Mouse (Mus musculus) forebrain, embryonic 15.5 days (tissue): ENCODE data around the gene Bcan. TPM values are rescaled to one million over a fixed set of nuclear protein-coding genes. Genes with fewer than 3 reads are reported as not detected.

Source experiments
- ATAC-seq: fragments of 200-750 bp; cut with Nextera tagmentation; replicated peaks from 2 replicates; pipeline ENCODE4 v1.8.0; 2017; ENCODE audit warnings: mild to moderate bottlenecking, moderate TSS enrichment, moderate library complexity
- H3K27ac ChIP-seq: fragments of 300-500 bp; sonication (generic); replicated peaks from 2 replicates; pipeline ENCODE4 v1.5.1; 2015; ENCODE audit warnings: mild to moderate bottlenecking, inconsistent platforms
- H3K27me3 ChIP-seq: fragments of 300-500 bp; sonication (generic); 2 replicates; pipeline ENCODE4 v1.6.1; 2015; ENCODE audit warnings: inconsistent platforms
- H3K36me3 ChIP-seq: fragments of 300-500 bp; sonication (generic); 2 replicates; pipeline ENCODE4 v1.6.1; 2015; ENCODE audit warnings: mild to moderate bottlenecking, inconsistent platforms
- H3K4me1 ChIP-seq: fragments of 300-500 bp; sonication (generic); 2 replicates; pipeline ENCODE4 v1.6.1; 2015; ENCODE audit warnings: inconsistent platforms
- H3K4me2 ChIP-seq: fragments of 300-500 bp; sonication (generic); replicated peaks from 2 replicates; pipeline ENCODE4 v1.6.1; 2015; ENCODE audit warnings: mild to moderate bottlenecking, inconsistent platforms
- H3K4me3 ChIP-seq: fragments of 300-500 bp; sonication (generic); 2 replicates; pipeline ENCODE4 v1.5.1; 2015; ENCODE audit warnings: mild to moderate bottlenecking, inconsistent platforms
- H3K9ac ChIP-seq: fragments of 300-500 bp; sonication (generic); replicated peaks from 2 replicates; pipeline ENCODE4 v1.6.1; 2015; ENCODE audit warnings: mild to moderate bottlenecking, inconsistent platforms
- H3K9me3 ChIP-seq: fragments of 300-500 bp; sonication (generic); 2 replicates; pipeline ENCODE4 v1.6.1; 2016; ENCODE audit warnings: inconsistent platforms
- WGBS: fragments of 180-500 bp; shearing (Covaris S2); methylation state at CpG from one replicate; pipeline ENCODE4 v1.1.7; 2015; ENCODE audit warnings: mixed read lengths; 5-methylcytosine and 5-hydroxymethylcytosine counted together
- polyA plus RNA-seq: library from polyadenylated mRNA; unstranded; fragments of >200 nt; fragmentation: Nextera tagmentation; extraction: Ambion mirVana; gene quantifications from 2 replicates; pipeline ENCODE4 v1.2.1, GENCODE M21; 2015

Bcan gene
- polyA plus RNA-seq, 1 experiment from 2014 or later: 27.2 TPM

DNA sequence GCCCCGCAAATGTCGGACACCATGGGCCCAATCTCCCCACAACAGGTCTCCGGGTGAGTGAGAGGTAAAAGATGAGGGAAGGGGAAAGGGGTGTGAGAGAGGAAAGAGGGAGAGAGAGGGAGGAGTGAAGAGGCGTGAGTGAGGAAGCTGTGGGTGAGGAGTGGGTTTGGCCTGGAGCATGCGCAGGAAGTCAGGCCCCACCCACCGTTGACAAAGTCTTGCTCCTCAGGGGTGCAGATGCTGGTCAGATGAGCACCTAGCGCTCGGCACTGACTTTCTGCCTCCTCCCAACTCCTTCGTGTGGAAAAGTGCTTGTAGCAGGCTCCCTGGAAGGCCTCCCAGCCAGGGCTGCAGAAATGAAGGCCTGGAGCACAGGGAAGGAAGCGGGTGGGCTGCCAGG is 10.1 kb downstream of the Bcan start:
- H3K27me3 ChIP-seq: peaks cover 21% of the 10 kb centered on the region
- WGBS: 42% methylated on average over 10 of the region's 10 CpGs

DNA sequence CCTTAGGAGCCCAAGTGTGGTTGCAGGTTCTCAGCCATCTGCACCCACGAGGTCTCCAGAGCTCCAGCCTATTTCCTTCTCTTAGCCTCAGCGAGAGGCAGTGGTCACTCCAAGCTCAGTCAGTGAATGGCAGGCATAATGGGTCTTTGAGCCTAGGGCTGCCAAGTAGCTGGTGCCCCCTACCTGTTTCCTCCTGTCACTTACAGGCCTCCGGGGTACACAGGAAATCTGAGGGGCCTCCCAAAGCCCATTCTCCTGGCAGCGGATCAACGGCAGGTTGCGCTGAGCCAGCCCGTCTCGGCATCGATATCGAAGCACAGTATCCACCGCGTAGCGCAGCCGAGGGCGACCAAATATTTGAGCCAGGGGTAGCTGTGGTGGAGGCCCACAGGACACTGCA is 12.0 kb downstream of the Bcan start:
- Histone ChIP-seq H3K36me3 (no peaks in the 10 kb centered on the region), H3K4me2 (peak overlapping the region; percentile 78), H3K27ac (peak overlapping the region; percentile 59), H3K27me3 (peaks cover 4% of the 10 kb centered on the region; the same call in 1 of the 2 replicates), H3K4me1 (peaks cover 52% of the 10 kb centered on the region), H3K9me3 (no peaks in the 10 kb centered on the region), H3K4me3 (peak overlapping the region; percentile 44), H3K9ac (peak overlapping the region; percentile 54)
- ATAC-seq: no peak; the same call in 1 of the 2 replicates
- WGBS: 4% methylated on average over 15 of the region's 15 CpGs

More for the DNA sequence above, 10.1 kb downstream of the Bcan start:
- no peak overlapping the region for H3K4me2 ChIP-seq
- no peak overlapping the region for H3K27ac ChIP-seq
- H3K36me3 ChIP-seq: no peaks in the 10 kb centered on the region
- H3K9me3 ChIP-seq: no peaks in the 10 kb centered on the region
- no peak for ATAC-seq
- H3K4me1 ChIP-seq: peaks cover 38% of the 10 kb centered on the region
- H3K9ac ChIP-seq: no peak overlapping the region
- H3K4me3 ChIP-seq: no peak overlapping the region

DNA sequence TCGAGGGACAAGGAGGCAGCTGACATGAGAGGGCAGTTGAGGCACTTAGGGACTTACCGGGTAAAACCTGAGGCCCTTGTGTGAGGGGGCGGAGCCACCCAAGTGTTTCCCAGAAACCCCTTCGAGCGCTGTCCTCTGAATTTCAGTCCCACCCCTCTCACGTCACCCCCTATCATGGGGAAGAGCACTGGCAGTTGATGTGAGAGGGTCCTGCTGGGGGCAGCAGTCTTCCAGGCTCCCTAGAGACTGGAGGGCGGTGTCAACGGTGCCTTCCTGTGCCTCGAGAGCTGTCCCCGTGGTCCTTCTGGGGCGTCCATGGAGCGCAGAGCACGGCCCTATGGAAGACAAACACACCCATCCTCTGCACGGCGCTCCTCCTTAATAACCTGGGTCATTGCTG is 12.4 kb downstream of the Bcan start:
- Histone ChIP-seq H3K4me1 (peaks cover 57% of the 10 kb centered on the region), H3K4me2 (peak overlapping the region; percentile 78), H3K27me3 (0 out of 2 replicates have a peak, but pooled peaks cover 4% of the 10 kb centered on the region), H3K4me3 (peak overlapping the region; percentile 44), H3K36me3 (no peaks in the 10 kb centered on the region), H3K27ac (peak overlapping the region; percentile 59), H3K9me3 (no peaks in the 10 kb centered on the region), H3K9ac (peak overlapping the region; percentile 54)
- peak; percentile 79 for ATAC-seq
- under 1% methylated on average over 15 of the region's 15 CpGs for WGBS

DNA sequence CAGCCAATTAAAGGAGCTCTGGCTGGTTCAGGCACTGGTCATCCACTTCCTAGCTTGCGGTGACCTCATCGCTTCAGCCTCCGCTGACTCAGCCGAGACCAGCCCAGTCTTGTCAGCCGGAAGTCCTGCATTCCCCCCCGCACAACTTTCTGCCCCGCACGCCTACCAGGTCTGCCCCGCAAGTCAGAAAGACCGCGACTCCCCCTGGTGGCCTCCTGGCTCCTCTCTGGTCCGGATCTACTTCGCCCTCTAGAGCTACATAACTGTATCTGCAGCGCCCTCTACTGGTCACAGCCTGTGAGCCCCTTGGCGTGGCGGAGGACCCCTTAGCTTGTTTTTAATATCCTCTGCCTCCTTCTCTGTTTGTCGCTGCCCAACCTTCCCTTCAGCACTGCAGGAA is 13.2 kb downstream of the Bcan start:
- Histone ChIP-seq H3K9ac (peak overlapping the region; percentile 54; the same call in 1 of the 2 replicates), H3K4me3 (peak overlapping the region; percentile 44), H3K9me3 (no peaks in the 10 kb centered on the region), H3K27ac (peak overlapping the region; percentile 59), H3K4me2 (peak overlapping the region; percentile 78), H3K4me1 (peaks cover 64% of the 10 kb centered on the region), H3K36me3 (no peaks in the 10 kb centered on the region), H3K27me3 (0 out of 2 replicates have a peak, but pooled peaks cover 4% of the 10 kb centered on the region)
- ATAC-seq: peak; percentile 75
- WGBS: under 1% methylated on average over 17 of the region's 17 CpGs

DNA sequence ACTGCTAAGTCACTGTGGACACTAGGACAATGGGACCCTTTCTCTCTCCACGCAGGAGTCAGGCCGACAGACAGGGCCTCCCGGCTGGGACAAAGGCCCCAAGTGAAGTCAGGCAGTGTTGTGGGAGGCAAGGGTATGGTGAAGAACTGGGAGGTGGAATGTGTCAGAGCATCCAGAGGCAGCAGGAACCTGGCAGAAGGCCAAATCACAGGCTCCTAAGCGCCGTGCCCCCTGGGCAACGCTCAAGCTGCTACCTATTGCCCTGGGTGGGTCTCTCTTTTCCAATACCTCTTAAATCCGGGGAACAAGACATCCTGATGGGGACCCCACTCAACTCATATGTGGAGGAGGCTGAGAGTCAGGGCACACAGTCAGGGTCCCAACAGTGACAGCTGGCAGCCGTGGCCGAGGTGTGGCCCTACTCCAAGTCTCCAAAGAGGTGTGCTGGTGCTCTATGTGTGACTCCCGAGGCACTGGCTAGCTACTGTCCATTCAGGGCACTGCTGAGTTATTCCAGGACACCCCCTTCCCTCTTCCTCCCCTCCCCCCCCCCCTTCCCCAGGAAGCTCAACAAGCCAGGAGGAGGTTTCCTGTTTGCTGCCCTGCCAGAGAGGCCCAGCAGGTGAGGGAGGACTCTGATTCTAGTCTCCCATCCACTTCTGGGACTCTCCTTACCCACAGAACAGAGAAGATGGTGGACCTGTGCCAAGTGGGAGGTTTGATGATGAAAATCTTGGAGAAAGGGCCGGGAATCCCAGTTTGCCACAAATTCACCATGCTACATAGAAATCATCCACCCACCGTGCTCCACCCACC is 14.3 kb downstream of the Bcan start:
- WGBS: 14% methylated on average over 12 of the region's 12 CpGs
- Histone ChIP-seq H3K27me3 (0 out of 2 replicates have a peak, but pooled peaks cover 4% of the 10 kb centered on the region), H3K4me3 (no peak overlapping the region), H3K9me3 (no peaks in the 10 kb centered on the region), H3K27ac (peak overlapping the region; percentile 41; the same call in 1 of the 2 replicates), H3K36me3 (no peaks in the 10 kb centered on the region), H3K9ac (no peak overlapping the region), H3K4me1 (peaks cover 71% of the 10 kb centered on the region), H3K4me2 (no peak overlapping the region)
- no peak for ATAC-seq

DNA sequence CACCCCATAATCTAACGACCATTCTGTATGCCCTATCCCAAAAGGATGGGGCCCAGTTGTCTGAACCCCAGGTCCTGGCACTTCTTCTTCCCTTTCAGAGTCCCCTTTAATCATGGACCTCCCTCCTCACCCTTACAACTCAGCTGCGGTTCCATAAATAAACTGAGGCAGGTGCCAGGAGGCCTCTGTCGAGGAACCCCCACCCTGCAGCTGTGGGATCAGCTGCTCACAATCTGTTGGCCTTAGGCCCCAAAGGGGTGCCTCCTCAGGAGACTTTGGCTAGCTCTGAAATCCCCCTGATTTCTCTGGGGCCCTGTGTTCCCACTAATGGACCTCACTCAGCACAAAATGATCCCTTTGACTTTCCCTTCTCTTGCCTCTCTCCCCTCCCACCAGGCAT is 15.9 kb downstream of the Bcan start:
- WGBS: 34% methylated on average over 3 of the region's 3 CpGs
- no peak overlapping the region for H3K27ac ChIP-seq
- no peak overlapping the region for H3K4me2 ChIP-seq
- H3K36me3 ChIP-seq: no peaks in the 10 kb centered on the region
- no peak overlapping the region for H3K4me3 ChIP-seq
- no peak overlapping the region for H3K9ac ChIP-seq
- no peaks in the 10 kb centered on the region for H3K9me3 ChIP-seq
- H3K27me3 ChIP-seq: 0 out of 2 replicates have a peak, but pooled peaks cover 4% of the 10 kb centered on the region
- peaks cover 71% of the 10 kb centered on the region for H3K4me1 ChIP-seq
- no peak for ATAC-seq

DNA sequence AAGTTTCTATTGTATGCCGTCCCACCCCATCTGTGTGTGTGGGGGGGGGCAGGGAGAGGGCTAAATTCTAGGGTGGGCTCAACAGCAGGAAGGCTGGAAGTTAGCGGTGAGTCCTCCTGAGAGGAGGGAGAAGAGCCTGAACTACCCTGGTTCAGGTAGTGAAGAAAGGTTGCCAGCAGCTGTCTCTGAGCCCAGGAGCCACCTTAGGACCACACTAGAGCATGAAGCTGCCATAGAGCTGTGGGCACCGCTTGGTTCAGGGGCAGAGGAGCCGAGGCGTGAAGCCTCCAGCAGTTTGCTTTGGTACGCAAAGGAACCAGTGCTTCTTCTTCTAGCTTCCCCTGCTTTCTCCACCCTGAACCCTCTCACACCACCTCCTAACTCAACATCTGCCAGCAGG is 16.4 kb downstream of the Bcan start:
- no peaks in the 10 kb centered on the region for H3K36me3 ChIP-seq
- H3K27me3 ChIP-seq: 0 out of 2 replicates have a peak, but pooled peaks cover 1% of the 10 kb centered on the region
- ATAC-seq: no peak
- no peaks in the 10 kb centered on the region for H3K9me3 ChIP-seq
- no peak overlapping the region for H3K4me2 ChIP-seq
- H3K4me3 ChIP-seq: no peak overlapping the region
- no peak overlapping the region for H3K27ac ChIP-seq
- no peak overlapping the region for H3K9ac ChIP-seq
- WGBS: 57% methylated on average over 6 of the region's 6 CpGs
- peaks cover 69% of the 10 kb centered on the region for H3K4me1 ChIP-seq

DNA sequence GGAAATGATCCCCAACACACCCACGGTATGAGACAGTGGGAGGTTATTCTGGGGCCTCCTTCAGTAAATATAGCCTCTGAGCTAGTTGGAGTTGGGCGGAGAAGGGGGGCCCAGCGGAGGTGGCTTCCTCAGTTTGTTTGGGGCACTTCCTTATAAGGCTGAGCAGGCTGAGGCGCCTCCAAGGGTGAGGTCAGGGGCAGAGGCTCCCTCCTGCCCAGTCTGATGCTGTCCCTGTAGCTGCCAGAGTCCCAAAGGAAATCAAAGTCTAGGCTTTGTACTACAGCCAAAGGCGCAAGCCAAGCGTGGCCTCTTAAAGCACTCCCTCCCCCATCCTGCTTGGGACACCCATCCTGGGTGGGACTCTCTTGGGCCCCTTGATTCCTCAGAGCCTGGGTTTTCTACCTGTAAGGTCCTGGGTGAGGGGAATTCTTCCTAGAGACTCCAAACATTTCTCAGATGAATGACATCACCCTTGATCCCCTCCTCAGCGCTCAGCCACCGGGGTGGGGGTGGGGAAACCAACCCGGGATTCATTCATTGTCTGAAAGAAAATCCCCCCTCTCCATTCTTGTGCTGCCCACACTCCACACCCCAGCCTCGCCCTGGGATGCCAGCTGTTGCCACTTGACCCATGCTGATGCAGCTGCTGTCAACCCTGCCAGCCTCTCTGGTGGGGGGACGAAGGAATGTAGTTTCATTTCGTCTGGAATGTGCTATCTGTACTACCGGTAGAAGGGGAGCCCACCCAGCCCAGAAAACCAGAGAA is 17.0 kb downstream of the Bcan start:
- Histone ChIP-seq H3K4me3 (no peak overlapping the region), H3K27ac (peak overlapping the region; percentile 74), H3K9me3 (no peaks in the 10 kb centered on the region), H3K27me3 (no peaks in the 10 kb centered on the region), H3K9ac (peak overlapping the region; percentile 19; the same call in 1 of the 2 replicates), H3K36me3 (no peaks in the 10 kb centered on the region), H3K4me2 (peak overlapping the region; percentile 18; the same call in 1 of the 2 replicates), H3K4me1 (peaks cover 63% of the 10 kb centered on the region)
- ATAC-seq: no peak; the same call in 1 of the 2 replicates
- 6% methylated on average over 13 of the region's 13 CpGs for WGBS

DNA sequence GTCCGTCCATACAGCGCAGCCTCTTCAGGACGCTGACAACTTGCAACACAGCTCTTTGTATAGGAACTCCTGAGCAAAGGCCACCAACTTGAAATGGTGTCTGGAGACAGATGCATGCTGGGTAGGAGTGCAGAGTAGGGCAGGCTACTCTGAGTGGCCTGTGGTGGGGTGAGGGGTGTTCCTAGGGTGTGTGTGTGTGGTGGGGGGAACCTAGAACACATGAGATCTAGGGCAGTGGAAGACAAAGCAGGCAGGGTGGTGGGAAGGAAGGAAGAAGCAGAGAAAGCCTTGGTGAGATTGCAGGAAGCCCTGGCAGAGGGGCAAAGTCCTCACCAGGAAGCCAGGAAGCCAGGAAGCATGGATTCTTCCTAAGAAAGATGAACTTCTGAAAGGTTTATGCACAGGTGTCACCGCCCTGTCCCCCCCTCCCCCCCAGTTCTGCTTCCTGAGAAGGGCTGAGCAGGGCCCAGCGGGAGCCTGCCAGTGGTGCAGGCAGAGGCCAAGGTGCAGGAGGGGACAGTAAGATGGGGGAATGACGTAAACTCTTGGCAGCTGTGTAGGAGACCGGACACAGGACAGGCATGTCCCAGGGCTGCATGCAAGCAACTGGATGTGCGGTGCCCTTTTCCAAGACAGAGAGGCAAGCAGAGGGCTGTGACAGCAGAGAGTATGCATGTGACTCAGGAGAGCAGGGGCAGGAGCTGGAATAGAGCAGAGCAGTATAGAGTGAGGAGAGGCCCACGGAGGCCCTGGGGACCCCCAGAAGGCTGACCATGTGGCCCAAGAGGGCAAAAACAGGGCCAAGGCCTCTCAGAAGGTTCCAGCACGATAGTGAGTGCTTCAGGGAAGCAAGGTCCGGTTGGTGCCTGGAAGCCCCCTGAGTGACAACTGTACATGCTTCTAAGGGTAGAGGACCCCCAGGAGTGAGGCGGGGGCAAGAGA is 17.9 kb downstream of the Bcan start:
- Histone ChIP-seq H3K9ac (peak overlapping the region; percentile 19; the same call in 1 of the 2 replicates), H3K4me3 (no peak overlapping the region), H3K4me2 (no peak overlapping the region), H3K27me3 (no peaks in the 10 kb centered on the region), H3K27ac (peak overlapping the region; percentile 74), H3K36me3 (no peaks in the 10 kb centered on the region; the same call in 1 of the 2 replicates), H3K4me1 (peaks cover 55% of the 10 kb centered on the region), H3K9me3 (no peaks in the 10 kb centered on the region)
- ATAC-seq: no peak
- WGBS: 35% methylated on average over 12 of the region's 12 CpGs

DNA sequence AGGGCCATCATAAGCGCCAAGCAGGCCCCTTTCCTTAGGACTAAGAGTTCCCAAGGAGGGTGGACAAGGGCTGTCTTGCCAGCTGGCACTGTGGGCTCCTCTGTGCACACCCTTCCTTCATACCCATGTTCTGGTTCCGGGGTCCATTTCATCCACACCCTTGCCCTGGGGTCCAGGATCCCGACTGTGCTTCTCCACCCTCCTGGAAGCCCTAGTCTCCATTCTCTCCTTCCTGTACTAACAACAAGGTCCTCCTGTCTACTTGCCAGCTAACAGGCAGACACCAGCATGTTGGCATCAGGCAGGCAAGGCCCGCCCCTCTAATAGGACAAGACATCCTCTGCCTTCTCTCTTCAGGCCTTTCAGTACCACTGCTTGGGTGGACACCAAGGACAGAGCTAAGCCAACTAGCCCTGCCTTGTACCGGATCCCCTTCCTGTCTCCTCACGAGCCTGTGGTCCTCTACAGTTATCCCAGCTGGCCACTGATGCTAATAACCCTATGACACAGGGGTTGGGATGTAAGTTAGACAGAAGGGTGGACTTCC is 18.7 kb downstream of the Bcan start:
- H3K9me3 ChIP-seq: no peaks in the 10 kb centered on the region
- peaks cover 47% of the 10 kb centered on the region for H3K4me1 ChIP-seq

DNA sequence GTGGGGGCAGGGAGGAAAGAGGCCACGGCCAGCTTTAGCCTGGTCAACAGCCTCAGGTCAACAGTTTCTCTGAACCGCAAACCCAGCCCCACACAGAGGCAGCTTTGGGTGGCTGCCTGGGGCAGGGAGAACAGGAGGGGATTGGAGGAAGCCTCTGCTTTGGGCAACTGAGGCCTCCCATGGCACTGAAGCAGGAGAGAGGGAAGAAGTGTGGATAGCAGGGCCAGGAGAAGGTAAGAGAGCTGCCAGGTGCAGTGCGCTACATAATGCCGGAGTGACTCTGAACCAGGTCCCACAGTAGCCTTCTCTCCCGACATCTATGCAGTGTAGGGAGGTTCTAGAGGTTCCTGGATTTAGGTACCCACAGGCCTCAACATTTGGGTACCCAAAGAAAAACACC is 19.3 kb downstream of the Bcan start:
- H3K9me3 ChIP-seq: no peaks in the 10 kb centered on the region
- ATAC-seq: no peak
- no peaks in the 10 kb centered on the region for H3K27me3 ChIP-seq
- H3K27ac ChIP-seq: no peak overlapping the region; the same call in 1 of the 2 replicates
- H3K4me2 ChIP-seq: no peak overlapping the region
- H3K36me3 ChIP-seq: no peaks in the 10 kb centered on the region; the same call in 1 of the 2 replicates
- peaks cover 41% of the 10 kb centered on the region for H3K4me1 ChIP-seq
- WGBS: 64% methylated on average over 5 of the region's 5 CpGs
- H3K4me3 ChIP-seq: no peak overlapping the region
- no peak overlapping the region for H3K9ac ChIP-seq

More for the DNA sequence above, 18.7 kb downstream of the Bcan start:
- Histone ChIP-seq H3K36me3 (no peaks in the 10 kb centered on the region; the same call in 1 of the 2 replicates), H3K4me3 (no peak overlapping the region), H3K27me3 (no peaks in the 10 kb centered on the region), H3K4me2 (no peak overlapping the region), H3K27ac (0 out of 2 replicates have a peak overlapping the region, but pooled peaks have one; percentile 74), H3K9ac (no peak overlapping the region)
- 81% methylated on average over 6 of the region's 6 CpGs for WGBS
- ATAC-seq: no peak
